Mouse (Mus musculus) embryonic fibroblast, embryonic 13.5 days (primary cell): ENCODE results near the gene Vav2. TPM values are rescaled to one million over a fixed set of nuclear protein-coding genes. Genes with fewer than 3 reads are reported as not detected.

Experiments
- H3K27ac ChIP-seq: 2 replicates; pipeline ENCODE4 v1.5.1; 2012; ENCODE audit warnings: low read length, control low read depth, inconsistent platforms; ENCODE audit not compliant: insufficient read depth
- H3K4me1 ChIP-seq: 2 replicates; pipeline ENCODE4 v1.6.1; 2011; ENCODE audit warnings: low read length; ENCODE audit not compliant: control insufficient read depth, insufficient read depth
- H3K4me3 ChIP-seq: 2 replicates; pipeline ENCODE4 v1.5.1; 2011; ENCODE audit warnings: mild to moderate bottlenecking, control low read depth, low read length; ENCODE audit not compliant: insufficient read depth
- CTCF ChIP-seq: IDR thresholded peaks from 2 replicates; pipeline ENCODE4 v1.5.1; 2011; ENCODE audit warnings: mild to moderate bottlenecking, control low read depth, low read length, moderate library complexity, borderline replicate concordance; ENCODE audit not compliant: insufficient read depth
- POLR2A ChIP-seq: IDR thresholded peaks from 2 replicates; pipeline ENCODE4 v1.6.1; 2011; ENCODE audit warnings: low read depth, mild to moderate bottlenecking, control low read depth, low read length, moderate library complexity
- polyA plus RNA-seq: library from polyadenylated mRNA; stranded (reverse); fragments of >200 nt; gene quantifications from 2 replicates; pipeline ENCODE4 v1.2.4, GENCODE M21; 2011; ENCODE audit warnings: low read depth; ENCODE audit not compliant: missing spikeins, insufficient read length

The Vav2 gene
- polyA plus RNA-seq, 1 experiment = 8.6 TPM

GRCm38 (mm10) chr2:27462901-27463300 lies 36.1 kb upstream of the Vav2 start:
- no peak for TF ChIP-seq CTCF
- no peak for TF ChIP-seq POLR2A
- Histone ChIP-seq H3K27ac (no peak overlapping the region), H3K4me1 (peaks cover 4% of the 10 kb centered on the region; the same call in 1 of the 2 replicates), H3K4me3 (no peak overlapping the region)

DNA sequence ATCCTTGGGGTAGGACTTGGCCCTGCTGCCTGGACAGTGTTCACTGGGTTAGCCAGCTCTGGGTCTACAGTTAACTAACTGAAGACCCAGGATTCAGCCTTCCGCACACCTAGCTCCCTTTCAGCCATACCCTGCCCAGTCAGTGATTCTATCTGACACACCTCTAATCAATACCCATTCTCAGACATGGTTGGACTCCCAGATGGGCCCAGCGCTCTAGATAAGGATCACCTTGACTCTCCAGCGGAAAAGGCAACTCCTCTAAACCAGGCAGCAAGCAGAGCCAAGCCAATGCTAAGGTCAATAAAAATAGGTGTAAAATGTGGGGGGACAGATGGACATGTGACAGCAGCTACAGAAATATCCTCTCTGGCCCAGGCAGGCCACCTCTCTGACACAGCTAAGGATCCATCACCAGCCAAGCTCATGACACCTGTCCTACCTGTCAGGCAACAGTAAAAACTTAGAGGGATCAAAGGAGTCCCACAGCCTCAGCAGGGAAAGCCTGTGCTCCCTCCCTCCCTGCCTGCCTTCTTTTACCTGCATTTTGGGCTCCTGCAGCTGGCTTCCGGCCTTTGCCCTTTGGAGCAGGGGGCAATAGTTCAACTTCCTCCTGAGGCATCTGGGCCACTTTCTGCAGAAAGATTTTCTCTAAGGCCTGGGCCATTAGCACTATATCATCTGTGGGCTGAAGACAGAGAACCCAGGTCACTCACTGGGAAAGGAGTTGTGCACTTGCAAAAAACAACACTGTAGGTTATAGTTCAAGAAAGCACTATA lies 35.2 kb upstream of the Vav2 start:
- Histone ChIP-seq H3K27ac (no peak overlapping the region), H3K4me1 (peaks cover 4% of the 10 kb centered on the region; the same call in 1 of the 2 replicates), H3K4me3 (no peak overlapping the region)
- TF ChIP-seq CTCF (no peak), POLR2A (no peak)

DNA sequence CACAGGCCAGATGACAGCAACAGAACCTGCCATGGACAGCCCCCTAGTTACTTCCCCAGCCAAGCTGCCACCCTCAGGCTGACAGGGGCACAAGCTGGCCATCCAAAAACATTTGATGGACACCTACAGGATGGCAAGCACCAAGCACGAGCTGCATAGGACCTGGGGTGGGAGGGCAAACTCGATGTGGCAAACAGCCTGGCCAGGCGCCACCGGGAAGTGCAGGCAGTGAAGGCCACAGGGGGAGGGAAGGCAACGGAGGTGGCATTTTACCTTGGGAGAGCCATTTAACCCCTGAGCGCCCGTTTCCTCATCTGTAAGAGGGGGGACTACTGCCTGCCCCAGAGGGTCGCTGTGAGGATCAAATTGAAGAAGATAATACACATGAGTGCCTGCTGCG lies 33.8 kb upstream of the Vav2 start:
- Histone ChIP-seq H3K27ac (no peak overlapping the region), H3K4me1 (peaks cover 4% of the 10 kb centered on the region; the same call in 1 of the 2 replicates), H3K4me3 (no peak overlapping the region)
- no peak for TF ChIP-seq CTCF
- no peak for TF ChIP-seq POLR2A

DNA sequence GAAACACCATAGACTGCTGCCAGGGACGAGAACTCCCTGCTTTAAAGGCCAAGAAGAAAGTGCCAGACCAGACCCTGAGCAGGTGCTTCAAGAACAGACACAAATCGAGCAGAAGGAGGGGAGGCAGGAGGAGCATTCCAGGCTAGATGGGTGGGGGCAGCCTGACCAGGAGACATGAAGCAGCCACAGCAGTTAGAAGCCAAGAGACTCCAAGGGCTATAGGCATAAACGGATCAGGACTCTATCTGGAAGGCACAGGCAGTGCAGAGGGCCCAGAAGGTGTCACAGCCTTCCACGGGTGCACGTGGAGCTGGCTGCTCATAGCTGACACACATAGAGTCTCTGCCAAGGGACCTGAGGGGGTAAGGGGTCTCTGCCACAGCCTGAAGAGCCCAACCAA lies 33.3 kb upstream of the Vav2 start:
- Histone ChIP-seq H3K4me1 (peaks cover 4% of the 10 kb centered on the region; the same call in 1 of the 2 replicates), H3K4me3 (no peak overlapping the region), H3K27ac (no peak overlapping the region)
- TF ChIP-seq POLR2A (no peak), CTCF (no peak)

DNA sequence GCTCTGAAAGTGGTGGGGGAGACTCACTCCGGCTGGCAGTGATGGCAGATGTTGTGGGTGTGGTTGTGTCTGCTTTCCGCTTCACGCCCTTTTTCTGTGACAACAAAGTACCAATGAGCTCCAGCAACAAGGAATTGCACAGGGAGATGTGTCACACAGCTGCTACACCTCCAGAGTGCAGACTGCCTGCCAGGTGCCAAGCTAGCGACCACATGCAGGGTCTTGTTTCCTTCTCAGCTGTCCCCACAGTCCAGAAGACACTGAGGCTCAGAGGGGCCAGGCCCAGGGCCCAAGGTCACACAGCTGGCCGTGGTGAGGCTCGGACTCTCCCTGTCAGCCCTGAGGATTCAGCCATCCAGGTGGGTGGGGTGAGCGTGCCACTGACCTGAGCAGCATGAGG lies 32.9 kb upstream of the Vav2 start:
- TF ChIP-seq POLR2A (no peak), CTCF (no peak)
- Histone ChIP-seq H3K4me1 (peaks cover 4% of the 10 kb centered on the region; the same call in 1 of the 2 replicates), H3K27ac (no peak overlapping the region), H3K4me3 (no peak overlapping the region)

- no peak overlapping the region for H3K4me3 ChIP-seq
- no peak overlapping the region for H3K27ac ChIP-seq
- H3K4me1 ChIP-seq = no peaks in the 10 kb centered on the region
- TF ChIP-seq CTCF (no peak), POLR2A (no peak)
Observed at GRCm38 (mm10) chr2:27450226-27450625, 23.4 kb upstream of the Vav2 start.

- H3K4me1 ChIP-seq = peaks cover 2% of the 10 kb centered on the region; the same call in 1 of the 2 replicates
- no peak overlapping the region for H3K27ac ChIP-seq
- TF ChIP-seq CTCF = no peak
- TF ChIP-seq POLR2A = no peak
- no peak overlapping the region for H3K4me3 ChIP-seq
Observed at GRCm38 (mm10) chr2:27447782-27448181, 20.9 kb upstream of the Vav2 start.

GRCm38 (mm10) chr2:27446812-27447211 lies 20.0 kb upstream of the Vav2 start:
- H3K4me3 ChIP-seq = no peak overlapping the region
- H3K4me1 ChIP-seq = peaks cover 2% of the 10 kb centered on the region; the same call in 1 of the 2 replicates
- TF ChIP-seq CTCF (no peak), POLR2A (no peak)
- no peak overlapping the region for H3K27ac ChIP-seq

DNA sequence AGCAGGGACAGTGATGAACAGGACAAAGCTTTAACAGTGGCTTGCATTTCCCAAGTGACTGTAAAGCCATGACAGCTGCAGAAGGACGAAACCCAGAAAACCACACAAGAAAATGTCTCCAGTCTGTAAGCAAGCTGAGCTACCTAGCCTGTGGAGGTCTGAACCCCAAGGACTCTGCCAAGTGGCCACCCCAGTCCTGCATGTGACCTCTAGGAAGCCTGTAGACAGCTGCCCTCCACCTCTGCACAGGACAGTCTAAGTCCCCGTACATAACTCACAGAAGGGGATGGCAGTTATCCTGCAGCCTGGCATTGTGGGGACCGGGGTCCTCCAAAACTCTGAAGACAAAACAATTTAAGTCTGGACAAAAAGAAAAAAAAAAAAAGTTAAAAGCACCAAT lies 19.1 kb upstream of the Vav2 start:
- no peak overlapping the region for H3K4me3 ChIP-seq
- no peak overlapping the region for H3K27ac ChIP-seq
- H3K4me1 ChIP-seq = peaks cover 2% of the 10 kb centered on the region; the same call in 1 of the 2 replicates
- TF ChIP-seq CTCF (no peak), POLR2A (no peak)

- H3K4me3 ChIP-seq = no peak overlapping the region
- H3K27ac ChIP-seq = no peak overlapping the region
- no peak for TF ChIP-seq POLR2A
- TF ChIP-seq CTCF = no peak
- peaks cover 2% of the 10 kb centered on the region; the same call in 1 of the 2 replicates for H3K4me1 ChIP-seq
Observed at GRCm38 (mm10) chr2:27443450-27443708, 16.5 kb upstream of the Vav2 start.

DNA sequence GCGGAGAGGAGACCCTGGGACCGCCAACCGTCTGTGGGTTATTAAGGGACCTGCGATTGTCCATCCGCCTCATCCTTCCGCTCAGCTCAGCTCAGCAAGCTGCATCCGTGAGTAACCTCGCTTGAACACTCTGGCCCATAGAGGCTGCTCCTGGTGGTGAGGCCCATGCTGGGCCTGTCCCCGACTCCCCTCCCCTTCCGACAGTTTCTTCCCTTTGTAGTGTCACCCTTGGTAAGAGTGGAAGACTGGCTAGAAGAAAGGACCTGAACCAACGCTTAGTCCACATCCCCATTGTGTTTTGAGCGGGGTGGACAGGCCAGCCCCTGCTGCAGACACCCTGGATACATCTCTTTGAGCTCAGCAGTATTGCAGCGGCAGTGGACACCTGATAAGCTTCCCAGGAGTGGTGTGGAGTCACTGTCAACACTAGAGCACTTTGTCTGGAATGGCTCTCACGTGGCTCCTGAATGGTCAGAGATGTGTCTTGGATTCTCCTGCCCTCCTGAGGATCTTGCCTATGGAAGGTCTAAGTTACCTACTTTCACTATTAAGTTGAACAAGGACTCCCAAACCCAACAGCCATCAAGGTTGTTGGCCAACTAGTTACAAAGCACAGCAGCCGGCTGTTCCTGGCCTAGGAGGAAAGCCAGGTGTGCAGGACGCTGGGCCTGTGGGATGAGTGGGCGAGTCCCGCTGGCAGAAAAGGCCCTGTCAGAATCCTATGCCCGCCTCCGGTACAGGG lies 16.0 kb upstream of the Vav2 start:
- no peak for TF ChIP-seq POLR2A
- no peak for TF ChIP-seq CTCF
- peaks cover 4% of the 10 kb centered on the region; the same call in 1 of the 2 replicates for H3K4me1 ChIP-seq
- peak overlapping the region; percentile 68 for H3K4me3 ChIP-seq
- peak overlapping the region; percentile 12; the same call in 1 of the 2 replicates for H3K27ac ChIP-seq
